Mouse (Mus musculus): ENCODE measurements around the gene Hist1h4h.
A peak's percentile ranks its signal among the peaks of the same experiment; 100 is the strongest.

GRCm38 (mm10) chr13:23530901-23531875, at the start of gene Hist1h4h:
- peak; percentile 98 for TF ChIP-seq POLR2A (IDR thresholded peaks at IDR 0.05; ENCODE audit: insufficient read length, low read depth)
- peak; percentile 35 for TF ChIP-seq SRF (IDR thresholded peaks at IDR 0.05; ENCODE audit: control insufficient read depth, insufficient read length, low read depth)
- TF ChIP-seq TCF12 (IDR thresholded peaks at IDR 0.05; ENCODE audit: insufficient read depth, poor library complexity, severe bottlenecking) = no peak
- TF ChIP-seq REST (IDR thresholded peaks at IDR 0.05; ENCODE audit: insufficient read depth, insufficient read length) = no peak
- no peak for TF ChIP-seq USF1 (IDR thresholded peaks at IDR 0.05; ENCODE audit: low read depth)
- no peak for TF ChIP-seq MAX (IDR thresholded peaks at IDR 0.05; ENCODE audit: low read depth)
- TF ChIP-seq POLR2AphosphoS2 (IDR thresholded peaks at IDR 0.05; ENCODE audit: insufficient read length, low read depth) = peak; percentile 100
- no peak for TF ChIP-seq MYOD1 (IDR thresholded peaks at IDR 0.05; ENCODE audit: control insufficient read depth in 1 of 3, insufficient read length in 2 of 3, low read depth in 2 of 3)
- TF ChIP-seq MYOG (IDR thresholded peaks at IDR 0.05; ENCODE audit: control insufficient read depth in 1 of 3, insufficient read depth in 1 of 3, insufficient read length in 2 of 3, low read depth in 2 of 3) = no peak
